Mouse (Mus musculus) liver, adult 2 months (tissue): ENCODE data around the gene Rcc2. TPM values are rescaled to one million over a fixed set of nuclear protein-coding genes. Genes with fewer than 3 reads are reported as not detected.

Experiments
- DNase-seq: peaks from one replicate; pipeline ENCODE4 v3.0.0-alpha.2; 2011; ENCODE audit warnings: low read depth, low spot score; ENCODE audit errors: extremely low read depth
- H3K27ac ChIP-seq: fragments of 200-500 bp; replicated peaks from 2 replicates; pipeline ENCODE4 v1.5.1; 2012; ENCODE audit warnings: low read depth, mild to moderate bottlenecking, control low read depth, inconsistent platforms, low read length; ENCODE audit not compliant: insufficient read depth
- H3K27me3 ChIP-seq: fragments of 200-500 bp; 2 replicates; pipeline ENCODE4 v1.6.1; 2012; ENCODE audit warnings: mild to moderate bottlenecking, moderate library complexity, low read length, inconsistent platforms; ENCODE audit not compliant: control insufficient read depth, insufficient read depth
- H3K36me3 ChIP-seq: fragments of 200-500 bp; 2 replicates; pipeline ENCODE4 v1.6.1; 2012; ENCODE audit warnings: low read length, inconsistent platforms; ENCODE audit not compliant: control insufficient read depth, insufficient read depth
- H3K4me1 ChIP-seq: fragments of 200-500 bp; 2 replicates; pipeline ENCODE4 v1.6.1; 2011; ENCODE audit warnings: low read length; ENCODE audit not compliant: control insufficient read depth, insufficient read depth
- H3K4me3 ChIP-seq: fragments of 200-500 bp; 2 replicates; pipeline ENCODE4 v1.5.1; 2011; ENCODE audit warnings: low read depth, mild to moderate bottlenecking, control low read depth, low read length, moderate library complexity; ENCODE audit not compliant: insufficient read depth
- H3K79me2 ChIP-seq: fragments of 200-500 bp; 2 replicates; pipeline ENCODE4 v1.6.1; 2012; ENCODE audit warnings: inconsistent platforms, mild to moderate bottlenecking, low read length, moderate library complexity; ENCODE audit not compliant: control insufficient read depth, insufficient read depth
- H3K9ac ChIP-seq: fragments of 200-500 bp; 2 replicates; pipeline ENCODE4 v1.6.1; 2012; ENCODE audit warnings: low read depth, mild to moderate bottlenecking, control low read depth, inconsistent platforms, low read length
- CTCF ChIP-seq: fragments of 200-500 bp; IDR thresholded peaks from 2 replicates; pipeline ENCODE4 v1.5.1; 2011; ENCODE audit warnings: low read depth, low read length, control low read depth
- POLR2A ChIP-seq: fragments of 200-500 bp; IDR thresholded peaks from 2 replicates; pipeline ENCODE4 v1.6.1; 2011; ENCODE audit warnings: low read length, control low read depth; ENCODE audit not compliant: insufficient read depth; ENCODE audit errors: extremely low read depth
- WGBS: fragments of 180-500 bp; shearing (Covaris S2); methylation state at CpG from one replicate; pipeline ENCODE4 v1.1.7; 2018; 5-methylcytosine and 5-hydroxymethylcytosine counted together
- polyA plus RNA-seq: library from polyadenylated mRNA; depleted of rRNA; stranded (reverse); fragments of >200 nt; gene quantifications from 2 replicates; pipeline ENCODE4 v1.2.3, GENCODE M21; 2012; rRNA removed
- total RNA-seq: library from RNA; depleted of rRNA; stranded (reverse); fragments of >200 nt; gene quantifications from 2 replicates; pipeline ENCODE4 v1.2.3, GENCODE M21; 2014; rRNA removed

Gene Rcc2
- total and polyA plus RNA-seq, 2 experiments = 5.3 to 16.3 TPM

GRCm38 (mm10) chr4:140771091-140771490 lies 70.8 kb downstream of the Rcc2 start:
- no peak for TF ChIP-seq POLR2A
- TF ChIP-seq CTCF = no peak
- DNase-seq = no peak
- Histone ChIP-seq H3K79me2 (no peaks in the 10 kb centered on the region), H3K27ac (no peak overlapping the region), H3K9ac (no peak overlapping the region), H3K4me1 (peaks cover 3% of the 10 kb centered on the region; the same call in 1 of the 2 replicates), H3K4me3 (no peak overlapping the region), H3K36me3 (no peaks in the 10 kb centered on the region), H3K27me3 (no peaks in the 10 kb centered on the region)
- 24% methylated on average over 4 of the region's 4 CpGs for WGBS

Other genes with a start within 250 kb of the Rcc2 start
- gene Arhgef10l, start 34.5 kb upstream of the Rcc2 start, total RNA-seq = 17.7 and 25.5 TPM in 2 replicates
- gene Arhgef10l, start 34.5 kb upstream of the Rcc2 start, polyA plus RNA-seq = 54.4 and 69.9 TPM in 2 replicates
- not detected in 2 replicates for gene Padi6, start 42.1 kb downstream of the Rcc2 start, total RNA-seq
- gene Padi6, start 42.1 kb downstream of the Rcc2 start, polyA plus RNA-seq = not detected in 2 replicates
- 0.09 TPM in 1 of 2 replicates, not detected in the other for gene Padi4, start 73.7 kb downstream of the Rcc2 start, total RNA-seq
- 0.12 and 0.20 TPM in 2 replicates for gene Padi4, start 73.7 kb downstream of the Rcc2 start, polyA plus RNA-seq
- gene Padi3, start 110.1 kb downstream of the Rcc2 start, total RNA-seq = not detected in 2 replicates
- gene Padi3, start 110.1 kb downstream of the Rcc2 start, polyA plus RNA-seq = not detected in 2 replicates
- gene Padi1, start 145.2 kb downstream of the Rcc2 start, total RNA-seq = not detected in 2 replicates
- gene Padi1, start 145.2 kb downstream of the Rcc2 start, polyA plus RNA-seq = not detected in 2 replicates
- gene Padi2, start 205.8 kb downstream of the Rcc2 start, total RNA-seq = 0.09 and 0.13 TPM in 2 replicates
- 0.21 and 0.25 TPM in 2 replicates for gene Padi2, start 205.8 kb downstream of the Rcc2 start, polyA plus RNA-seq